Mouse (Mus musculus): ENCODE data around the gene Fbxo47. TPM values are rescaled to one million over a fixed set of nuclear protein-coding genes. Genes with fewer than 3 reads are reported as not detected.

Fbxo47 gene
- total and polyA plus RNA-seq, 3 experiments, result 0.73 to 1.2 TPM; not detected in 1

DNA sequence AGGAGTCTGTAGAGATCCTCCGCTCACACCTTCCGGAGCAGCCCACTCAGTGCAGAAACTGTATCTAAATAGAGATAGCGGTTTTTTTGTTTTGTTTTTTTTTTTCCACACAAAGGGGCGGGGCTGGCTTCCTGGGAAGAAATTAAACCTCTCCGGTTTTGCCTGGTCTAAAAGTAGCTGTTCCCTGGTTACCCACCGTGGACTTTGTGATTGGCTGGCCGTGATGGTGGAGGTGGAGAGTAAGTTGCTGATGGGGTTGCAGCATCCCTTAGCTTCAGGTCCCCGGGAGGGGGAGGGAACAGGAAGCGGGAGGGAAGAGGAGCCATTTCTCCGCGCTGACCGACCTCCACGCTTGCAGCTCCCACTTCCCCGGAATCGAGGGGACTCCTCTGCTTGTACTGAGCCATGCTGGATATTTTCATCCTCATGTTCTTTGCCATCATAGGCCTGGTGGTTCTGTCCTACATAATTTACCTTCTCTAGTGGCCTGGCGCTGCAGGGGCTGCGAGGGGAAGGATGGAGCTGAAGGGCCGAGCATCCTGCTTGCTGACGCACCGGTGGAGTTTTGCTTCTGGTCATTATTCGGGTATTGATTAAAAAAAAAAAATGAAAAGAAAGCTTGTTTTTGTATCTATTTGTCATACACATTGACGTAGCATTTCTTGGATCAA lies 42.8 kb downstream of the Fbxo47 start (continued):
- 0 out of 2 replicates have a peak, but pooled peaks have one; percentile 8 for TF ChIP-seq ZKSCAN1 (IDR thresholded peaks at IDR 0.05; ENCODE audit: low read depth, low read length)

DNA sequence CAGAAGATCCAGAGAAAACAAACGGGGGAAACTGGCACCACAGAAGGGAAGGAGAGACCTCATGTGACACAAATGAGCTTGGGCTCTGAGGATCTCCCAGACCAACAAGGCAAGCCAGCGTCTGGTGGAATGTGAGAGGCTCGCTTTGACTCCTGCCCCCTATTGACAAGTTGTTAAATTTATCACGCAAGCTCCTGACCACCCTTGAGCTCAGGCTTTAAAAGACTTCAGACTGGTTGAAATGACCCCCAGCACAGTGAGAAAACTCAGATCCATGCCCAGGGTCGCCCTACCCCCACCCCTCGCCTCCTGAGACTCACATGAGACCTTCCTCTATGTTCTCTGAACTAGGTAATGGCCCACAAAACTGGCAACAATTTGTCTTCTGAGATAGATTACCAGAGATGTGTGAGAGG lies 43.4 kb downstream of the Fbxo47 start, which contains the start of gene B230217C12Rik:
Gene B230217C12Rik, plus strand, starts transcription at position 242 of the 416 bp plus-strand sequence.
- DNase-seq (ENCODE audit: low read depth, low spot score), result peak; percentile 76
- H3K79me2 ChIP-seq (ENCODE audit: control insufficient read depth, insufficient read depth, low read length, poor library complexity), result no peaks in the 10 kb centered on the region
- H3K36me3 ChIP-seq (ENCODE audit: control insufficient read depth in 1 of 2, insufficient read depth in 2 of 2, low read length in 2 of 2), result peaks cover 0 to 9% of the 10 kb centered on the region in 2 experiments; a peak in 2 of 4 replicates
- H3K27ac ChIP-seq (ENCODE audit: control insufficient read depth, low read depth, low read length), result peak within 1 kb of the TSS; percentile 23
- no peaks in the 10 kb centered on the region for H3K9me3 ChIP-seq (replicated peaks; ENCODE audit: insufficient read depth, low read length)
- no peaks in the 10 kb centered on the region for H3K27me3 ChIP-seq (ENCODE audit: control insufficient read depth in 1 of 2, insufficient read depth in 2 of 2, low read length in 2 of 2)
- H3K9ac ChIP-seq (ENCODE audit: control insufficient read depth, low read depth, low read length, poor library complexity, severe bottlenecking), result peak within 1 kb of the TSS; percentile 49
- TF ChIP-seq CTCF (IDR thresholded peaks at IDR 0.05 in 2 of 3, conservative IDR thresholded peaks at IDR 0.05 in 1 of 3; ENCODE audit: control insufficient read depth in 1 of 3, insufficient read depth in 1 of 3, low read depth in 2 of 3, low read length in 3 of 3, poor library complexity in 1 of 3, severe bottlenecking in 1 of 3), result peak; percentile 41 to 52 (median 48)
- TF ChIP-seq UBTF (IDR thresholded peaks at IDR 0.05; ENCODE audit: borderline replicate concordance, insufficient read depth, low read depth, low read length), result no peak
- TF ChIP-seq MYB (IDR thresholded peaks at IDR 0.05; ENCODE audit: low read depth, low read length), result no peak
- TF ChIP-seq RAD21 (IDR thresholded peaks at IDR 0.05; ENCODE audit: low read depth, low read length), result peak; percentile 12
- 0 out of 2 replicates have a peak, but pooled peaks have one; percentile 53 for TF ChIP-seq MXI1 (IDR thresholded peaks at IDR 0.05; ENCODE audit: low read depth, low read length)
- no peak for TF ChIP-seq POLR2AphosphoS5 (IDR thresholded peaks at IDR 0.05; ENCODE audit: borderline replicate concordance, low read depth, low read length)
- TF ChIP-seq ZKSCAN1 (IDR thresholded peaks at IDR 0.05; ENCODE audit: low read depth, low read length), result 0 out of 2 replicates have a peak, but pooled peaks have one; percentile 15
- no peak for TF ChIP-seq MAFK (IDR thresholded peaks at IDR 0.05; ENCODE audit: borderline replicate concordance, low read depth, low read length)
- peak; percentile 59 for TF ChIP-seq USF1 (IDR thresholded peaks at IDR 0.05; ENCODE audit: low read depth, low read length)
- 0 out of 2 replicates have a peak, but pooled peaks have one; percentile 31 for TF ChIP-seq TBP (IDR thresholded peaks at IDR 0.05; ENCODE audit: low read depth, low read length)
- peaks cover 0 to 17% of the 10 kb centered on the region in 2 experiments; a peak in 3 of 4 replicates for H3K4me1 ChIP-seq (ENCODE audit: control insufficient read depth in 1 of 2, insufficient read depth in 2 of 2, low read length in 2 of 2)
- H3K4me3 ChIP-seq (ENCODE audit: control insufficient read depth in 1 of 2, insufficient read depth in 1 of 2, low read depth in 2 of 2, low read length in 2 of 2), result peak within 1 kb of the TSS; percentile 53 to 54

DNA sequence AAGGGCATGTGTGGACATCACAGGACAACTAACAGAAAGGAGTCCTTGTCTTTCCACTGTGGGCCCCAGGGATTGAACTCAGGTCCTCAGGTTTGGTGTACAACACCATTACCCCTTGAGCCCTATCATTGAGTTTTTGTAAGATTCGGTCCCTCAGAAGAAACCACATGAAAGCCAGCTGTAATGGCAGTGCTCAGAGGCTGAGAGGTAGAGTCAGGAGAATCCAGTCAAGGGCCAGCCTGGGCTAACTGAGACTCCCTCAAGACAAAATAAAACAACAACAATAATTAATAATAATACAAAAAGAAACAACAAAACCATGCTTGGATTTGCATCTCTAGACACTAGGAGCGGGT lies 43.8 kb downstream of the Fbxo47 start:
- H3K27ac ChIP-seq (ENCODE audit: control insufficient read depth, low read depth, low read length), result peak overlapping the region; percentile 23; the same call in 1 of the 2 replicates
- peak; percentile 34 for DNase-seq (ENCODE audit: low read depth, low spot score)
- H3K9me3 ChIP-seq (replicated peaks; ENCODE audit: insufficient read depth, low read length), result no peaks in the 10 kb centered on the region
- TF ChIP-seq RAD21 (IDR thresholded peaks at IDR 0.05; ENCODE audit: low read depth, low read length) (no peak), JUND (IDR thresholded peaks at IDR 0.05; ENCODE audit: low read depth, low read length) (no peak), ETS1 (IDR thresholded peaks at IDR 0.05; ENCODE audit: low read depth, low read length) (no peak)
- H3K9ac ChIP-seq (ENCODE audit: control insufficient read depth, low read depth, low read length, poor library complexity, severe bottlenecking), result peak overlapping the region; percentile 49
- H3K36me3 ChIP-seq (ENCODE audit: control insufficient read depth in 1 of 2, insufficient read depth in 2 of 2, low read length in 2 of 2), result peaks cover 0 to 9% of the 10 kb centered on the region in 2 experiments; a peak in 2 of 4 replicates
- H3K4me3 ChIP-seq (ENCODE audit: control insufficient read depth in 1 of 2, insufficient read depth in 1 of 2, low read depth in 2 of 2, low read length in 2 of 2), result peak overlapping the region; percentile 53 to 54
- peaks cover 0 to 17% of the 10 kb centered on the region in 2 experiments; a peak in 3 of 4 replicates for H3K4me1 ChIP-seq (ENCODE audit: control insufficient read depth in 1 of 2, insufficient read depth in 2 of 2, low read length in 2 of 2)
- no peaks in the 10 kb centered on the region for H3K79me2 ChIP-seq (ENCODE audit: control insufficient read depth, insufficient read depth, low read length, poor library complexity)
- H3K27me3 ChIP-seq (ENCODE audit: control insufficient read depth in 1 of 2, insufficient read depth in 2 of 2, low read length in 2 of 2), result no peaks in the 10 kb centered on the region

All from MEL (cell line).